Mouse (Mus musculus) midbrain, postnatal 0 days (tissue): ENCODE results near the gene Fpgs. TPM values are rescaled to one million over a fixed set of nuclear protein-coding genes. Genes with fewer than 3 reads are reported as not detected.

Source experiments
- ATAC-seq: fragments of 200-750 bp; cut with Nextera tagmentation; 2 replicates; pipeline ENCODE4 v1.8.0; 2017; ENCODE audit warnings: moderate number of reproducible peaks, mild to moderate bottlenecking, moderate TSS enrichment, moderate library complexity; ENCODE audit not compliant: low FRiP score
- DNase-seq: peaks from one replicate; pipeline ENCODE4 v3.0.0-alpha.2; 2015; ENCODE audit warnings: low spot score
- H3K27ac ChIP-seq: fragments of 300-500 bp; sonication (generic); 2 replicates; pipeline ENCODE4 v1.5.1; 2014; ENCODE audit warnings: low read depth, mild to moderate bottlenecking, low read length, mixed read lengths
- H3K27me3 ChIP-seq: fragments of 300-500 bp; sonication (generic); 2 replicates; pipeline ENCODE4 v1.6.1; 2014; ENCODE audit warnings: low read length, control low read depth, mixed read lengths; ENCODE audit not compliant: insufficient read depth
- H3K36me3 ChIP-seq: fragments of 300-500 bp; sonication (generic); 2 replicates; pipeline ENCODE4 v1.6.1; 2014; ENCODE audit warnings: low read length, control low read depth, mixed read lengths; ENCODE audit not compliant: insufficient read depth
- H3K4me1 ChIP-seq: fragments of 300-500 bp; sonication (generic); 2 replicates; pipeline ENCODE4 v1.6.1; 2014; ENCODE audit warnings: mild to moderate bottlenecking, control low read depth, antibody characterized with exemption, low read length, mixed read lengths; ENCODE audit not compliant: insufficient read depth
- H3K4me2 ChIP-seq: fragments of 300-500 bp; sonication (generic); 2 replicates; pipeline ENCODE4 v1.6.1; 2014; ENCODE audit warnings: low read depth, mild to moderate bottlenecking, low read length, mixed read lengths; ENCODE audit not compliant: poor library complexity, severe bottlenecking
- H3K4me3 ChIP-seq: fragments of 300-500 bp; sonication (generic); 2 replicates; pipeline ENCODE4 v1.5.1; 2014; ENCODE audit warnings: low read depth, mild to moderate bottlenecking, low read length, moderate library complexity
- H3K9ac ChIP-seq: fragments of 300-500 bp; sonication (generic); replicated peaks from 2 replicates; pipeline ENCODE4 v1.6.1; 2014; ENCODE audit warnings: mild to moderate bottlenecking, low read length, moderate library complexity, mixed read lengths; ENCODE audit not compliant: poor library complexity, severe bottlenecking
- H3K9me3 ChIP-seq: fragments of 300-500 bp; sonication (generic); 2 replicates; pipeline ENCODE4 v1.6.1; 2016; ENCODE audit warnings: low read length, control low read depth
- CTCF ChIP-seq: IDR thresholded peaks from 2 replicates; pipeline ENCODE4 v1.5.1; 2016; ENCODE audit warnings: antibody characterized with exemption, mild to moderate bottlenecking
- WGBS: fragments of 180-500 bp; shearing (Covaris S2); extraction: QIAGEN DNeasy Blood & Tissue Kit; methylation state at CpG from one replicate; pipeline ENCODE4 v1.1.7; 2014; 5-methylcytosine and 5-hydroxymethylcytosine counted together
- polyA plus RNA-seq: library from polyadenylated mRNA; unstranded; fragments of >200 nt; fragmentation: Nextera tagmentation; extraction: Ambion mirVana; gene quantifications from 2 replicates; pipeline ENCODE4 v1.2.1, GENCODE M21; 2015
- total RNA-seq: library from RNA; depleted of rRNA; stranded (reverse); fragments of >200 nt; gene quantifications from 2 replicates; pipeline ENCODE4 v1.2.3, GENCODE M21; 2014

The Fpgs gene
- total and polyA plus RNA-seq, 2 experiments from 2014 or later, result 25.1 to 25.9 TPM

DNA sequence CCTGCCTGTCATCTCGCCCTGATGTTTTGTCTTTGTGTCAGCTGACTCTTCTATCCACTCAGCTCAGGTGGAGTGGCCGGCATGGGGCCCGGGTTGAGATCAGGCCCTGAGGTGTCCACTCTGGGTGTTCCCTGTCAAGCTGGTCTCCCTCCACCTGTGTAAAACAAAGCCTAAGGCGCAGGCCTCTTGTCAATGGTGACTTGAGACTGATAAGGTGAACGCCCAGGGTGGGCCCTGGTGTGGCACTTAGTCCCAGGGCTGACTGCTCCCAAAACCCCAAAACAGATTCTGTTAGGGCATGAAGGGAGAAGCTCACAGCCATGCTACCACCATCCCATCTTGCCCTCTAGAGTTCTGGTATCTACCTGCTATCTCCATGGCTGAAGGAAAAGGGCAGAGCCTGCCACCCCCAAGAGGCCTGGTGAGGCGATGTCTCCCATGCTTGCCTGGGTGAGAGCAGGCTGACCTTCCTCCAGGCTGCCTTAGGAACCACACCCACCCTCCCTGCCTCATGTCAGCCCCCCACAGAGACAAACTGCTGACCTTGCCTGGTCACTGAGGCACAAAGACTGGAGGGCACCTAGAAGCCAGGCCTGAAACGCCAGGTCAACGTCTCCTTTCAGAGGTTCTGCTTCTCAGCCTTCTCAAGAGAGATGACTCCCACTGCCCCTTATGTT lies 59.0 kb downstream of the Fpgs start:
- no peak for ATAC-seq
- Histone ChIP-seq H3K27ac (no peak overlapping the region), H3K4me1 (no peaks in the 10 kb centered on the region), H3K9me3 (no peaks in the 10 kb centered on the region), H3K4me3 (no peak overlapping the region), H3K4me2 (no peak overlapping the region), H3K36me3 (no peaks in the 10 kb centered on the region), H3K9ac (no peak overlapping the region), H3K27me3 (no peaks in the 10 kb centered on the region; the same call in 1 of the 2 replicates)
- no peak for TF ChIP-seq CTCF
- 87% methylated on average over 8 of the region's 8 CpGs for WGBS
- DNase-seq, result no peak

DNA sequence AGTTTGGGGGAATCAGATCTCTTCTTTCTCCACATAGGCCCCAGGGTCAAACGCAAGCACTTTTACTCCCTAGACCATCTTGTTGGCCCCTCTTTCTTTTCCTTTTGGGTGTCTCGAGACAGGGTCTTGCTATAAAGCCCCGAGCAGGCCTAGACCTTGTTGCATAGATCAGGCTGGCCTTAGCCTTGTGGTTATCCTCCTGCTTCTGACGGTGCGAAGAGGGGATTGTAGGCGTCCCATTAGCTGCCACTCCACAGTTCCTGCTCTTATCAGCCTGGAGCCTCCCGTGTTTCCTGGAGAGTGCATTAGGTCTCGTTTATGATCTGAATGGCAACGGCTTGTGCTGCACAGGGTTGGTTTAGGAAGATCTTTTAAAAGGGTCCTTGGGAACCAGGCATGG lies 59.9 kb downstream of the Fpgs start:
- ATAC-seq (no peak), DNase-seq (no peak)
- no peak for TF ChIP-seq CTCF
- Histone ChIP-seq H3K4me3 (no peak overlapping the region), H3K36me3 (no peaks in the 10 kb centered on the region), H3K4me1 (no peaks in the 10 kb centered on the region), H3K9me3 (no peaks in the 10 kb centered on the region), H3K27me3 (no peaks in the 10 kb centered on the region; the same call in 1 of the 2 replicates), H3K9ac (no peak overlapping the region), H3K27ac (no peak overlapping the region), H3K4me2 (no peak overlapping the region)
- 86% methylated on average over 9 of the region's 9 CpGs for WGBS

- Histone ChIP-seq H3K36me3 (no peaks in the 10 kb centered on the region), H3K4me3 (no peak overlapping the region), H3K27me3 (no peaks in the 10 kb centered on the region; the same call in 1 of the 2 replicates), H3K9ac (no peak overlapping the region), H3K4me1 (no peaks in the 10 kb centered on the region), H3K9me3 (no peaks in the 10 kb centered on the region), H3K27ac (no peak overlapping the region), H3K4me2 (no peak overlapping the region)
- no peak for TF ChIP-seq CTCF
- ATAC-seq (no peak), DNase-seq (no peak)
- WGBS, result 76% methylated on average over 7 of the region's 7 CpGs
Measured at GRCm38 (mm10) chr2:32642813-32643212, 61.1 kb downstream of the Fpgs start.

GRCm38 (mm10) chr2:32641810-32642209 lies 62.1 kb downstream of the Fpgs start:
- WGBS, result 85% methylated on average over 5 of the region's 5 CpGs

DNA sequence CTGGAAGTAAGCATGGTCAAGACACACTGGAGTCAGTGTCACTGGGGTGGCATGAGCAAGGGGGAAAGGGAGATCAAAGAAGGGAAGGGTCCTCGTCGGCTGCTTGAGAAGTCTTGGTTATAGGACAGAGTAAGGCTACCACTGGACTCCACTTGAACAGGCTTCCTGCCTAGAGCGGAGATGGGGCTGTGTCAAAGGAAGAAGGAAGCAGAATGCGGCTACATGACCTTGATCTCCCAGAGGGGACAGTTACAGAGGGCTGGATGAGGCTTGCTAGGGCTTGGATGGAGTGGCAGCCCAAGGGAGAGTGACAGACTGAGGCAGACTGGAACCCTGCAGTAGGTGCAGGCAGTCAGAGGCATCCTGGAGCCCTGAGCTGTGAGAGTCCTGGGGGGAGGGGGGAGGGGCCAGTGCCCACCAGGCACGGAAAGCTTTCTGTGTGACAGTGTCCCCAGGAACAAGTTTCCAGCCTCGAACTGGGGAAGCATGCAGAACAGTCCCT lies 63.3 kb downstream of the Fpgs start:
- H3K4me3 ChIP-seq, result no peak overlapping the region
- no peak overlapping the region for H3K27ac ChIP-seq
- no peaks in the 10 kb centered on the region for H3K36me3 ChIP-seq
- no peak for TF ChIP-seq CTCF
- no peak overlapping the region for H3K4me2 ChIP-seq
- no peak for DNase-seq
- ATAC-seq, result no peak
- WGBS, result 65% methylated on average over 6 of the region's 6 CpGs
- no peaks in the 10 kb centered on the region; the same call in 1 of the 2 replicates for H3K27me3 ChIP-seq
- no peak overlapping the region for H3K9ac ChIP-seq
- H3K9me3 ChIP-seq, result no peaks in the 10 kb centered on the region
- H3K4me1 ChIP-seq, result no peaks in the 10 kb centered on the region

More at GRCm38 (mm10) chr2:32641810-32642209, 62.1 kb downstream of the Fpgs start:
- no peak overlapping the region for H3K4me3 ChIP-seq
- no peak overlapping the region for H3K27ac ChIP-seq
- H3K9ac ChIP-seq, result no peak overlapping the region
- no peaks in the 10 kb centered on the region for H3K9me3 ChIP-seq
- H3K4me1 ChIP-seq, result no peaks in the 10 kb centered on the region
- ATAC-seq (no peak), DNase-seq (no peak)
- no peaks in the 10 kb centered on the region for H3K36me3 ChIP-seq
- H3K27me3 ChIP-seq, result no peaks in the 10 kb centered on the region; the same call in 1 of the 2 replicates
- no peak overlapping the region for H3K4me2 ChIP-seq
- TF ChIP-seq CTCF, result no peak

- WGBS, result 89% methylated on average over 1 of the region's 1 CpGs
- TF ChIP-seq CTCF, result no peak
Measured at GRCm38 (mm10) chr2:32639632-32640031, 64.3 kb downstream of the Fpgs start.

More at GRCm38 (mm10) chr2:32639632-32640031, 64.3 kb downstream of the Fpgs start:
- Histone ChIP-seq H3K27me3 (no peaks in the 10 kb centered on the region), H3K4me2 (no peak overlapping the region), H3K27ac (no peak overlapping the region), H3K4me3 (no peak overlapping the region), H3K4me1 (no peaks in the 10 kb centered on the region), H3K9me3 (no peaks in the 10 kb centered on the region), H3K36me3 (peaks cover under 1% of the 10 kb centered on the region; the same call in 1 of the 2 replicates), H3K9ac (no peak overlapping the region)
- ATAC-seq, result no peak
- no peak for DNase-seq
